In the genomic region with DNA sequence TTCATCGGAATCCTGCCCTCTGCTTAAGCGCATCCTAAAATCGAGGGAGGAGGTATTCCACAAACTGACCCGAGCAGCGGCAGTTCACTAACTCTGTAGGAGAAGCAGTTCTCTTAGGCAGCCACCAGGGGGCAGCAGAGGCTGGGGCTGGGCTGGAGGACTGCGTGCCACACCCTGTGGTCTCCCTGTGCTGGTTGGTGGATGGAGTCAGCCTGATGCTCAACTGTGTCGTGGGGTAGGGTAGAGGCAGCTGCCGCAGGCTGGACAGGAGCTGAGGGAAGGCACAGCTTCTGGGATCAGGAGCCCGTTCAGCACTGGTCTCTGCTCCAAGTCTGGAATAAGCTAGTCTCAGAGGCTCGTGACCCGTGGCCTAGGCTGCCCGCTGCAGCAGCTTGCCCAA, we compare ENCODE assay signal across 1 mouse cellular context.
TF ChIP-seq lines count a peak whose summit lies in the region.

No protein-coding gene starts in this region.

TF ChIP-seq in MEL, 35 proteins besides CTCF, POLR2A, EP300 and RAD21 (continued from another document):
- no peak for TF ChIP-seq GATA1 (IDR thresholded peaks at IDR 0.05; ENCODE audit: low read depth, low read length)
- no peak for TF ChIP-seq SIN3A (IDR thresholded peaks at IDR 0.05; ENCODE audit: low read length)
- no peak for TF ChIP-seq MEF2A (IDR thresholded peaks at IDR 0.05; ENCODE audit: extremely low read depth, insufficient replicate concordance, low read depth, low read length, poor library complexity, severe bottlenecking)
- TF ChIP-seq JUND (IDR thresholded peaks at IDR 0.05; ENCODE audit: low read depth, low read length) = no peak
- TF ChIP-seq MAX (IDR thresholded peaks at IDR 0.05; ENCODE audit: low read length) = no peak
- peak; percentile 83 for TF ChIP-seq ZC3H11A (IDR thresholded peaks at IDR 0.05; ENCODE audit: low read depth, low read length)
- no peak for TF ChIP-seq CHD1 (IDR thresholded peaks at IDR 0.05; ENCODE audit: low read depth, low read length)
- no peak for TF ChIP-seq ZNF384 (IDR thresholded peaks at IDR 0.05; ENCODE audit: low read depth, low read length)
- no peak for TF ChIP-seq ELF1 (IDR thresholded peaks at IDR 0.05; ENCODE audit: low read depth, low read length)
- TF ChIP-seq E2F4 (IDR thresholded peaks at IDR 0.05; ENCODE audit: borderline replicate concordance, low read depth, low read length) = no peak
- no peak for TF ChIP-seq MYC (IDR thresholded peaks at IDR 0.05; ENCODE audit: low read depth, low read length)
